Mouse (Mus musculus): ENCODE data around the gene Ndufs7. TPM values are rescaled to one million over a fixed set of nuclear protein-coding genes. Genes with fewer than 3 reads are reported as not detected.
A peak's percentile ranks its signal among the peaks of the same experiment; 100 is the strongest.
"Not testable (repeated sequence)": the region's sequence is repeated elsewhere in the genome, so short reads cannot be mapped to it uniquely, and the experiment has no call there.

Ndufs7 gene
- 527 and 606 TPM in 2 replicates for polyA plus RNA-seq (2015; fragmentation: Nextera tagmentation; extraction: Ambion mirVana)

DNA sequence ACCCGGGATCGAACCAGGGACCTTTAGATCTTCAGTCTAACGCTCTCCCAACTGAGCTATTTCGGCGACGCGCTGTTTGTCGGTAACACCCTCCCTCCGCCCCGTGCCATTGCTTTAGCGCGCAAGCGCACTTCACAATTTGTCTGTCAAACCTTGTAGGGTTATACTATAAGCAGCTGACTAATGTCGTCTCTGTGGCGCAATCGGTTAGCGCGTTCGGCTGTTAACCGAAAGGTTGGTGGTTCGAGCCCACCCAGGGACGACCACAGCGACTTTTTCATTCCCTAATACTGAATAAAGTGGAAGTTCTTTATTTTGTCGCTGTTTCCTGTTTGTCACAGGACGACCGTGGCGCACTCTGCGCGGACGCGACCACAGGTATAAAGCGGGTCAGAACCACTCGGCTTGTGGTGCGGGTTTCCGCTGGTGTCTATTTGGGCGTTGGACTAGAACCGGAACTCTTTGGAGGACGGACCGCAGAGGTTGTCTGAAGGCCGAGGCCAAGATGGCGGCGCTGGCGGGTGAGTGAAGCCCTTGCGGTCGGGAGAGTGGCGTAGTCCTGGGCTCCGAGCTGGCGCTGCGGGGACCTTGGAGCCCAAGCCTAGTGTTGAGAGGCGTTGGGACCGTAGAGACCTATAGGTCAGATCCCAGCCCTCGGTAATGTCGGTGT is at the start of gene Ndufs7:
Gene Ndufs7 (plus strand): TSS at position 151 of the 670 bp plus-strand sequence.
- H3K9me3 ChIP-seq, result no peaks in the 10 kb centered on the region
- whole genome bisulfite sequencing, result under 1% methylated on average over 53 of the region's 53 CpGs
- no peaks in the 10 kb centered on the region for H3K27me3 ChIP-seq (replicated peaks)
- H3K4me1 ChIP-seq, result peaks cover 41% of the 10 kb centered on the region
- H3K9ac ChIP-seq, result peak within 1 kb of the TSS; percentile 98
- peak within 1 kb of the TSS; percentile 92 for H3K4me3 ChIP-seq
- H3K4me2 ChIP-seq, result peak within 1 kb of the TSS; percentile 94
- peak within 1 kb of the TSS; percentile 92 for H3K27ac ChIP-seq (replicated peaks)
- peaks cover 35% of the 10 kb centered on the region for H3K36me3 ChIP-seq
- peak; percentile 69 for ATAC-seq (ENCODE audit: extremely low read depth, insufficient number of reproducible peaks, low FRiP score, low TSS enrichment)

- Histone ChIP-seq H3K27me3 (replicated peaks) (peaks cover 4% of the 10 kb centered on the region; the same call in 1 of the 2 replicates), H3K9me3 (no peaks in the 10 kb centered on the region), H3K4me2 (no peak overlapping the region), H3K27ac (replicated peaks) (no peak overlapping the region), H3K9ac (no peak overlapping the region), H3K4me3 (no peak overlapping the region), H3K4me1 (peaks cover 8% of the 10 kb centered on the region), H3K36me3 (no peaks in the 10 kb centered on the region)
- 57% methylated on average over 3 of the region's 3 CpGs for WGBS
- 0 out of 2 replicates have a peak, but pooled peaks have one; percentile 31 for ATAC-seq (ENCODE audit: extremely low read depth, insufficient number of reproducible peaks, low FRiP score, low TSS enrichment)
These were observed 49.4 kb upstream of the Ndufs7 start for GRCm38 (mm10) chr10:80199440-80200008.

DNA sequence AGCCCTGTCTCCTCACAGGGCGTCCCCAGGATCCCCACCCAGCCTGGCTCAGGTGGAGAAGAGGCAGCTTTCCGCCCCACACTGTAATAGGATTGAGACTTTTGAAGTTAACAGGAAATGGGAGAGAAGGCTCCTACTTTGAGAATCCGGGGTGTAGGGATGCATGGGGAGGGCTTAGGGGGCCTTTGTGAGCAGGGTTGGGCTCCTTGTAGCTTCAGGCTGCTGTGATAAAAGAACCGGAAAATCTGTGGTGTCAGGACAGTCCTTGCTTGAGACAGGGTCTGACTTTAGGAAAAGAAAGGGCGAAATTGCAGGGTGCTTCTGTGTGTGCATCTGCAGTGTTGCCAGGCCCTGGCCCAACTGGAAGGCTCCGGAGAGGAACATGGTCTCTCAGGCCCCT is 48.4 kb upstream of the Ndufs7 start:
- H3K4me2 ChIP-seq, result no peak overlapping the region
- no peaks in the 10 kb centered on the region for H3K9me3 ChIP-seq
- H3K4me1 ChIP-seq, result peaks cover 7% of the 10 kb centered on the region
- peaks cover 4% of the 10 kb centered on the region; the same call in 1 of the 2 replicates for H3K27me3 ChIP-seq (replicated peaks)
- WGBS, result 70% methylated on average over 6 of the region's 6 CpGs
- no peak overlapping the region for H3K4me3 ChIP-seq
- 0 out of 2 replicates have a peak overlapping the region, but pooled peaks have one; percentile 14 for H3K9ac ChIP-seq
- H3K36me3 ChIP-seq, result no peaks in the 10 kb centered on the region
- no peak overlapping the region for H3K27ac ChIP-seq (replicated peaks)
- ATAC-seq (ENCODE audit: extremely low read depth, insufficient number of reproducible peaks, low FRiP score, low TSS enrichment), result no peak

- Histone ChIP-seq H3K27me3 (replicated peaks) (peaks cover 23% of the 10 kb centered on the region), H3K4me1 (peaks cover 9% of the 10 kb centered on the region), H3K9ac (peak overlapping the region; percentile 19), H3K9me3 (no peaks in the 10 kb centered on the region), H3K27ac (replicated peaks) (no peak overlapping the region), H3K4me2 (no peak overlapping the region), H3K4me3 (no peak overlapping the region), H3K36me3 (no peaks in the 10 kb centered on the region)
- no peak for ATAC-seq (ENCODE audit: extremely low read depth, insufficient number of reproducible peaks, low FRiP score, low TSS enrichment)
- WGBS, result 30% methylated on average over 7 of the region's 7 CpGs
These were observed 44.9 kb upstream of the Ndufs7 start for GRCm38 (mm10) chr10:80204055-80204454.

GRCm38 (mm10) chr10:80207201-80207600 is 41.7 kb upstream of the Ndufs7 start:
- H3K4me1 ChIP-seq, result peaks cover 9% of the 10 kb centered on the region
- H3K36me3 ChIP-seq, result no peaks in the 10 kb centered on the region
- ATAC-seq (ENCODE audit: extremely low read depth, insufficient number of reproducible peaks, low FRiP score, low TSS enrichment), result no peak
- no peak overlapping the region for H3K4me2 ChIP-seq
- H3K9ac ChIP-seq, result no peak overlapping the region
- no peaks in the 10 kb centered on the region for H3K9me3 ChIP-seq
- no peak overlapping the region for H3K4me3 ChIP-seq
- H3K27ac ChIP-seq (replicated peaks), result no peak overlapping the region
- WGBS, result 53% methylated on average over 1 of the region's 1 CpGs
- H3K27me3 ChIP-seq (replicated peaks), result peaks cover 31% of the 10 kb centered on the region

GRCm38 (mm10) chr10:80207676-80208075 is 41.2 kb upstream of the Ndufs7 start:
- no peaks in the 10 kb centered on the region for H3K9me3 ChIP-seq
- no peak overlapping the region for H3K4me2 ChIP-seq
- H3K27ac ChIP-seq (replicated peaks), result no peak overlapping the region
- WGBS, result 71% methylated on average over 10 of the region's 10 CpGs
- H3K36me3 ChIP-seq, result no peaks in the 10 kb centered on the region
- H3K4me1 ChIP-seq, result peaks cover 9% of the 10 kb centered on the region
- no peak overlapping the region for H3K4me3 ChIP-seq
- H3K27me3 ChIP-seq (replicated peaks), result peaks cover 31% of the 10 kb centered on the region
- no peak for ATAC-seq (ENCODE audit: extremely low read depth, insufficient number of reproducible peaks, low FRiP score, low TSS enrichment)
- no peak overlapping the region for H3K9ac ChIP-seq

DNA sequence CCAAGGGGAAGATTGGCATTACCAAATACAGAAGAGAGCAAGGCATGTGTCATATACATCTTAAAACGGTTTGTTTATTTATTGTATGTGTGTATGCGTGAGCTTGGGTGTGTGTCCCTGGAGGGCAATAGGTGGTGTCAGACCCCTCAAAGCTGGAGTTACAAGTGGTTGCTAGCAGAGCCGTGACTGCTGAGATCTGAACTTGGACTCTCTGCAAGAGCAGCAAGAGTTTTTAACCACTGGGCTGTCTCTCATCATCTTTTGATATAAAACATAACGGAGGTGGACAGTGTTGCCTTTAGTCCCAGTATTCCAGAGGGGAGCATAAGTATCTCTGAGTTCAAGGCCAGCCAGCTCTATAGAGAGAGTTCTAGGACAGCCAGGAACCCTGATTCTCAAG is 40.7 kb upstream of the Ndufs7 start:
- H3K27ac ChIP-seq (replicated peaks), result no peak overlapping the region
- H3K27me3 ChIP-seq (replicated peaks), result peaks cover 31% of the 10 kb centered on the region
- H3K4me1 ChIP-seq, result peaks cover 9% of the 10 kb centered on the region
- 73% methylated on average over 4 of the region's 4 CpGs for WGBS
- H3K4me2 ChIP-seq, result no peak overlapping the region
- H3K9ac ChIP-seq, result no peak overlapping the region
- H3K9me3 ChIP-seq, result no peaks in the 10 kb centered on the region
- no peaks in the 10 kb centered on the region for H3K36me3 ChIP-seq
- H3K4me3 ChIP-seq, result no peak overlapping the region
- ATAC-seq (ENCODE audit: extremely low read depth, insufficient number of reproducible peaks, low FRiP score, low TSS enrichment), result no peak

- peaks cover 31% of the 10 kb centered on the region for H3K27me3 ChIP-seq (replicated peaks)
- no peaks in the 10 kb centered on the region for H3K9me3 ChIP-seq
- 16% methylated on average over 24 of the region's 24 CpGs for whole genome bisulfite sequencing
- H3K4me1 ChIP-seq, result peaks cover 6% of the 10 kb centered on the region
- peak overlapping the region; percentile 56 for H3K9ac ChIP-seq
- peak overlapping the region; percentile 36 for H3K4me2 ChIP-seq
- H3K27ac ChIP-seq (replicated peaks), result no peak overlapping the region
- ATAC-seq (ENCODE audit: extremely low read depth, insufficient number of reproducible peaks, low FRiP score, low TSS enrichment), result no peak
- H3K4me3 ChIP-seq, result no peak overlapping the region
- no peaks in the 10 kb centered on the region for H3K36me3 ChIP-seq
These were observed 40.0 kb upstream of the Ndufs7 start for GRCm38 (mm10) chr10:80208841-80209371.

- H3K4me2 ChIP-seq; H3K27ac ChIP-seq (replicated peaks); H3K4me3 ChIP-seq; ATAC-seq (ENCODE audit: extremely low read depth, insufficient number of reproducible peaks, low FRiP score, low TSS enrichment); H3K36me3 ChIP-seq; H3K4me1 ChIP-seq; H3K9me3 ChIP-seq; H3K9ac ChIP-seq: not testable (repeated sequence)
- peaks cover 32% of the 10 kb centered on the region for H3K27me3 ChIP-seq (replicated peaks)
- 59% methylated on average over 7 of the region's 7 CpGs for WGBS
These were observed 37.3 kb upstream of the Ndufs7 start for GRCm38 (mm10) chr10:80211547-80212103.

DNA sequence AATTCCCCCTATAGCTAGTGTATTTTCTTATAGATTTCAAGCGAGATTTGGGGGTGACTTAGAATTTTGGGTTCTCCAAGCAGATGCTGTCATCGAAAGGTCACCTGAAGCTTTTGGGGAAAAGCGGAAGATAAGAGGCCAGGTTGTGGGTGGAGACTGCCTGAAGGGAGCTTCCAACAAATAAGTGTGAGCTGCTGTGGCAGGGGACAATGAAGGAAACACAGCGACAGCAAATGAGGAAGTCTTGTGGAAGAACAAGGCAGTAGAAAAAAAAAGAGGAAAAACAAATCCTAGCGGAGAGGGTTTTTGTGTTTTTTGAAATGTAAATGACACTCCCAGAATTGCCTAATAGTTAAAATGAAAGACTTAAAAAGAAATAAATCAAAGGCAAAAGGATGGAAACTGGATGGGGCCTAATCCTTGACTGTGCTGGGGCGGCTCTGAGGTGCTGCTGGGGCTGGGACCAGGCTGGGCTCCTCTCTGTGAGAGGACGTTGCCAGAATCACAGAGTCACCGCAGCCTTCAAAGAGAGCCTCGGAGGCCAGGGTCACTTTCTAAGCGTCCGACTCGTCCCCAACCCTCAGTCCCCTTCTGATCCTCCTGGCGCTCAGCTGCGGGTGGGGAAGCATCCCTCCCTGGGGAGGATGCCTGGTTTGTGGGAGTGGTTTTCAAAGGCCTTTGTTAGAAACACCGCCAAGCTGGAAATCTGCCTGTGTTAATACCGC is 33.7 kb upstream of the Ndufs7 start:
- ATAC-seq (ENCODE audit: extremely low read depth, insufficient number of reproducible peaks, low FRiP score, low TSS enrichment), result no peak
- Histone ChIP-seq H3K4me3 (no peak overlapping the region), H3K9me3 (no peaks in the 10 kb centered on the region), H3K4me1 (0 out of 2 replicates have a peak, but pooled peaks cover 3% of the 10 kb centered on the region), H3K4me2 (no peak overlapping the region), H3K27me3 (replicated peaks) (peaks cover 4% of the 10 kb centered on the region; the same call in 1 of the 2 replicates), H3K9ac (peak overlapping the region; percentile 71), H3K27ac (replicated peaks) (no peak overlapping the region), H3K36me3 (no peaks in the 10 kb centered on the region)
- 29% methylated on average over 16 of the region's 16 CpGs for WGBS

DNA sequence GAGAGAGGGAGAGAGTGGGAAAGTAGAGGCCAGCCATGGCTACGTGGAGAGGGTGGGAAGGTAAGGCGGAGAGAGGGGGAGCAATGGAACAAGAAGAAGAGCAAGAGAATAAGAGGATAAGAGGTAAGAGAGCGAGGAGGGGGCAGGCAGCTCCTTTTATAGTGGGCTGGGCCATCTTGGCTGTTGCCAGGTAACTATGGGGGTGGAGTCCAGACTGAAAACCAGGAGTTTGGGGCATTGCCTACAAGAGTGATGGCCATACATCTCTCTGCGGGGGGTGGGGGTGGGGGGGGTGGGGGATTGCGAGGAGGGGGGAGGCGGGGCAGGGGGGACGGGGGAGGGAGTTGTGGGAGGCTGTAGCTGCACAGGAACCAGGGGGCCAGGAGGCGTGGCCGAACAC is 28.2 kb upstream of the Ndufs7 start:
- no peaks in the 10 kb centered on the region for H3K9me3 ChIP-seq
- WGBS, result 46% methylated on average over 8 of the region's 9 CpGs
- H3K4me2 ChIP-seq, result no peak overlapping the region
- H3K27ac ChIP-seq (replicated peaks), result no peak overlapping the region
- no peaks in the 10 kb centered on the region for H3K36me3 ChIP-seq
- H3K27me3 ChIP-seq (replicated peaks), result 0 out of 2 replicates have a peak, but pooled peaks cover 4% of the 10 kb centered on the region
- no peak overlapping the region for H3K9ac ChIP-seq
- no peak for ATAC-seq (ENCODE audit: extremely low read depth, insufficient number of reproducible peaks, low FRiP score, low TSS enrichment)
- H3K4me3 ChIP-seq, result no peak overlapping the region
- peaks cover 12% of the 10 kb centered on the region for H3K4me1 ChIP-seq
